Mouse (Mus musculus) liver, adult 2 months (tissue): ENCODE results near the gene Fyb2. TPM values are rescaled to one million over a fixed set of nuclear protein-coding genes. Genes with fewer than 3 reads are reported as not detected.

Experiments used
- DNase-seq: peaks from one replicate; pipeline ENCODE4 v3.0.0-alpha.2; 2011; ENCODE audit warnings: low read depth, low spot score; ENCODE audit errors: extremely low read depth
- H3K27ac ChIP-seq: fragments of 200-500 bp; replicated peaks from 2 replicates; pipeline ENCODE4 v1.5.1; 2012; ENCODE audit warnings: low read depth, mild to moderate bottlenecking, control low read depth, inconsistent platforms, low read length; ENCODE audit not compliant: insufficient read depth
- H3K27me3 ChIP-seq: fragments of 200-500 bp; 2 replicates; pipeline ENCODE4 v1.6.1; 2012; ENCODE audit warnings: mild to moderate bottlenecking, moderate library complexity, low read length, inconsistent platforms; ENCODE audit not compliant: control insufficient read depth, insufficient read depth
- H3K36me3 ChIP-seq: fragments of 200-500 bp; 2 replicates; pipeline ENCODE4 v1.6.1; 2012; ENCODE audit warnings: low read length, inconsistent platforms; ENCODE audit not compliant: control insufficient read depth, insufficient read depth
- H3K4me1 ChIP-seq: fragments of 200-500 bp; 2 replicates; pipeline ENCODE4 v1.6.1; 2011; ENCODE audit warnings: low read length; ENCODE audit not compliant: control insufficient read depth, insufficient read depth
- H3K4me3 ChIP-seq: fragments of 200-500 bp; 2 replicates; pipeline ENCODE4 v1.5.1; 2011; ENCODE audit warnings: low read depth, mild to moderate bottlenecking, control low read depth, low read length, moderate library complexity; ENCODE audit not compliant: insufficient read depth
- H3K79me2 ChIP-seq: fragments of 200-500 bp; 2 replicates; pipeline ENCODE4 v1.6.1; 2012; ENCODE audit warnings: inconsistent platforms, mild to moderate bottlenecking, low read length, moderate library complexity; ENCODE audit not compliant: control insufficient read depth, insufficient read depth
- H3K9ac ChIP-seq: fragments of 200-500 bp; 2 replicates; pipeline ENCODE4 v1.6.1; 2012; ENCODE audit warnings: low read depth, mild to moderate bottlenecking, control low read depth, inconsistent platforms, low read length
- CTCF ChIP-seq: fragments of 200-500 bp; IDR thresholded peaks from 2 replicates; pipeline ENCODE4 v1.5.1; 2011; ENCODE audit warnings: low read depth, low read length, control low read depth
- POLR2A ChIP-seq: fragments of 200-500 bp; IDR thresholded peaks from 2 replicates; pipeline ENCODE4 v1.6.1; 2011; ENCODE audit warnings: low read length, control low read depth; ENCODE audit not compliant: insufficient read depth; ENCODE audit errors: extremely low read depth
- WGBS: fragments of 180-500 bp; shearing (Covaris S2); methylation state at CpG from one replicate; pipeline ENCODE4 v1.1.7; 2018; 5-methylcytosine and 5-hydroxymethylcytosine counted together
- polyA plus RNA-seq: library from polyadenylated mRNA; depleted of rRNA; stranded (reverse); fragments of >200 nt; gene quantifications from 2 replicates; pipeline ENCODE4 v1.2.3, GENCODE M21; 2012; rRNA removed
- total RNA-seq: library from RNA; depleted of rRNA; stranded (reverse); fragments of >200 nt; gene quantifications from 2 replicates; pipeline ENCODE4 v1.2.3, GENCODE M21; 2014; rRNA removed

Fyb2 gene
- total RNA-seq (2.9 and 3.8 TPM in 2 replicates), polyA plus RNA-seq (0.87 and 0.93 TPM in 2 replicates)

- peak within 1 kb of the TSS; percentile 57 for H3K9ac ChIP-seq
- no peaks in the 10 kb centered on the region for H3K36me3 ChIP-seq
- H3K27ac ChIP-seq = peak within 1 kb of the TSS; percentile 61
- peaks cover 12% of the 10 kb centered on the region for H3K4me1 ChIP-seq
- peak within 1 kb of the TSS; percentile 63 for H3K4me3 ChIP-seq
- peak; percentile 86 for DNase-seq
- no peaks in the 10 kb centered on the region for H3K27me3 ChIP-seq
- no peak for TF ChIP-seq POLR2A
- TF ChIP-seq CTCF = no peak
- H3K79me2 ChIP-seq = 0 out of 2 replicates have a peak, but pooled peaks cover 2% of the 10 kb centered on the region
- 10% methylated on average over 23 of the region's 23 CpGs for WGBS
Measured at GRCm38 (mm10) chr4:104913291-104914129, at the start of gene Fyb2. Gene Fyb2 (plus strand): TSS chr4:104913456.

GRCm38 (mm10) chr4:104864397-104864796 lies 48.9 kb upstream of the Fyb2 start:
- no peak overlapping the region for H3K27ac ChIP-seq
- no peaks in the 10 kb centered on the region for H3K27me3 ChIP-seq
- TF ChIP-seq POLR2A = no peak
- TF ChIP-seq CTCF = no peak
- 84% methylated on average over 1 of the region's 1 CpGs for WGBS
- no peak overlapping the region for H3K9ac ChIP-seq
- H3K4me1 ChIP-seq = peaks cover 2% of the 10 kb centered on the region; the same call in 1 of the 2 replicates
- H3K79me2 ChIP-seq = peaks cover 22% of the 10 kb centered on the region
- peaks cover 61% of the 10 kb centered on the region for H3K36me3 ChIP-seq
- no peak overlapping the region for H3K4me3 ChIP-seq
- DNase-seq = no peak

- TF ChIP-seq CTCF (no peak), POLR2A (no peak)
- H3K36me3 ChIP-seq = peaks cover 16% of the 10 kb centered on the region
- H3K9ac ChIP-seq = no peak overlapping the region
- H3K4me1 ChIP-seq = peaks cover 24% of the 10 kb centered on the region
- H3K27me3 ChIP-seq = no peaks in the 10 kb centered on the region
- no peak overlapping the region for H3K4me3 ChIP-seq
- H3K79me2 ChIP-seq = peaks cover 28% of the 10 kb centered on the region
- H3K27ac ChIP-seq = peak overlapping the region; percentile 51; the same call in 1 of the 2 replicates
- peak; percentile 71 for DNase-seq
Measured at GRCm38 (mm10) chr4:104869581-104869980, 43.7 kb upstream of the Fyb2 start.

- H3K27me3 ChIP-seq = no peaks in the 10 kb centered on the region
- H3K4me1 ChIP-seq = peaks cover 24% of the 10 kb centered on the region
- H3K4me3 ChIP-seq = no peak overlapping the region
- H3K79me2 ChIP-seq = peaks cover 28% of the 10 kb centered on the region
- H3K36me3 ChIP-seq = peaks cover 10% of the 10 kb centered on the region
- WGBS = 57% methylated on average over 5 of the region's 5 CpGs
- H3K27ac ChIP-seq = peak overlapping the region; percentile 36; the same call in 1 of the 2 replicates
- TF ChIP-seq POLR2A = no peak
- TF ChIP-seq CTCF = no peak
- DNase-seq = peak; percentile 55
- no peak overlapping the region for H3K9ac ChIP-seq
Measured at GRCm38 (mm10) chr4:104870196-104870595, 43.1 kb upstream of the Fyb2 start.

GRCm38 (mm10) chr4:104875832-104876231 lies 37.4 kb upstream of the Fyb2 start:
- Histone ChIP-seq H3K4me1 (peaks cover 19% of the 10 kb centered on the region; the same call in 1 of the 2 replicates), H3K79me2 (peaks cover 8% of the 10 kb centered on the region; the same call in 1 of the 2 replicates), H3K4me3 (peak overlapping the region; percentile 84), H3K9ac (peak overlapping the region; percentile 98), H3K27ac (peak overlapping the region; percentile 100), H3K27me3 (no peaks in the 10 kb centered on the region), H3K36me3 (no peaks in the 10 kb centered on the region)
- TF ChIP-seq CTCF (0 out of 2 replicates have a peak, but pooled peaks have one; percentile 8), POLR2A (no peak)
- 21% methylated on average over 4 of the region's 4 CpGs for WGBS
- peak; percentile 71 for DNase-seq

GRCm38 (mm10) chr4:104876323-104876722 lies 36.9 kb upstream of the Fyb2 start, which contains the start of gene C8a:
Gene C8a (minus strand): TSS chr4:104876398.
- H3K36me3 ChIP-seq = no peaks in the 10 kb centered on the region
- 17% methylated on average over 3 of the region's 3 CpGs for WGBS
- no peaks in the 10 kb centered on the region for H3K27me3 ChIP-seq
- TF ChIP-seq CTCF = no peak
- no peak for TF ChIP-seq POLR2A
- peaks cover 16% of the 10 kb centered on the region; the same call in 1 of the 2 replicates for H3K4me1 ChIP-seq
- peak within 1 kb of the TSS; percentile 100 for H3K27ac ChIP-seq
- H3K9ac ChIP-seq = peak within 1 kb of the TSS; percentile 98
- peaks cover 7% of the 10 kb centered on the region; the same call in 1 of the 2 replicates for H3K79me2 ChIP-seq
- peak within 1 kb of the TSS; percentile 84 for H3K4me3 ChIP-seq
- DNase-seq = peak; percentile 88
